Mouse (Mus musculus) gastrocnemius, adult 18-20 months (tissue): Measurements from ENCODE around the gene Spa17. TPM values are rescaled to one million over a fixed set of nuclear protein-coding genes. Genes with fewer than 3 reads are reported as not detected.
A peak's percentile ranks its signal among the peaks of the same experiment; 100 is the strongest.

ENCODE experiments used
- DNase-seq: peaks from one replicate; pipeline ENCODE4 v3.0.0; 2021; ENCODE audit warnings: low spot score
- long read RNA-seq, 2 experiments: library from polyadenylated mRNA; stranded (forward); transcript quantifications; one replicate each; pipeline ENCODE4 v2.0.0; 2021
- total RNA-seq, 2 experiments: library from RNA; stranded (reverse); gene quantifications; 2 replicates each; pipeline ENCODE4 v1.2.3; 2021

Spa17 gene
- total RNA-seq = 1 to 10 TPM; 2.8 to 3.5 TPM
- long read RNA-seq, experiment 1, partial matches to known transcripts = 1 of 5 reads
- long read RNA-seq, experiment 1, other reads (novel, unspliced or antisense) = 1 of 5 reads
- long read RNA-seq, experiment 2 = 0 reads

DNA sequence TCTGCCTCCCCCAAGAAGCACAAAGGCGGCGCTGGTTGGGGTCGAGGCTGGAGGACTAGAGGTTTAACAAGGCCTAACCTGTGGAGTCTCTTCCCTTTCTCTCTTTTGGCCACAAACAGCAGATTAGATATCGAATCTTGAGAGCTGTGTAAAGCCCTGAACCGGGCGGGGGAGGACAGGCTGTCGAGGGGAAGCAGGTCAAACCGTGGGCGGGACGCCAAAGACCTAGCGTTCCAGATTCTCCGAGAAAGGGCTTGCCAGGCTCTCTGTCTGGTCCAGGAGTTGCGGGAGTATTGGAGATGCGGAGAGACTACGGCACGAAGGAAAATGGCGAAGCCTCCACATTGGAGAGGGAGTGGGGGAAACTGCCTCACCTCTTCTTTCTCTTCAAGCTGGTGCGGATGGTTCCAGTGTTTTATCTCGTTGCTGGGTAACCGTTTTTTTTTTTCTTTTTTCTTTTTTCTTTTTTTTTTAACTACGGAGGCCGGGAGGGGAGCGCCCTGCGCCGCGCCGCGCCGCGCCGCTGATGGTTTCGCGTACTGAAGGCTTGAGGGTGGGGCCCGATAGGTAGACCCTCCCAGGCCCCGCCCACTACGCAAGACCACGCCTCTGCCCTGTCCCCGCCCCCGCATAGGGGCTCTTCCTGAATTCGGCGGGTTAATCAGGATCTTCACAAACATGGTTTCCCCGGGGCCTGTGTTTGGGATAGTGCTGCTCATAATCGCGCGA is at the start of gene Spa17:
Gene Spa17, minus strand, starts transcription at position 541 of the 729 bp plus-strand sequence.
- peak; percentile 84 for DNase-seq

DNA sequence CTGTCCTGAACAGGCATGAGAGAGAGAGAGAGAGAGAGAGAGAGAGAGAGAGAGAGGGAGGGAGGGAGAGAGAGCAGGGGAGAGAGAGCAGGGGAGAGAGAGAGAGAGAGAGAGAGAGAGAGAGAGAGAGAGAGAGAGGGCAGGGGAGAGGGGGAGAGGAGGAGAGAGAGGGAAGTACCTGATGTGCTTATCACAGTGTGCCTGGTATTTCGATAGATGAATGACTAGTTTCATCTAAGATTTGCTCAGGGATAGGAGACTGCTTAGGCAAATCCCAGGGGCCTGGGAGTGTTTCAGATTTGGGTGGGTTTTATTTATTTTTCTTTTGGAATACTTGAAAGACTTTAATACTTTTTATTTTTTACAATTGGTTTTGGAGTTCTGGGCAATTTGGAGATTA is 49.7 kb upstream of the Spa17 start:
- no peak for DNase-seq

DNA sequence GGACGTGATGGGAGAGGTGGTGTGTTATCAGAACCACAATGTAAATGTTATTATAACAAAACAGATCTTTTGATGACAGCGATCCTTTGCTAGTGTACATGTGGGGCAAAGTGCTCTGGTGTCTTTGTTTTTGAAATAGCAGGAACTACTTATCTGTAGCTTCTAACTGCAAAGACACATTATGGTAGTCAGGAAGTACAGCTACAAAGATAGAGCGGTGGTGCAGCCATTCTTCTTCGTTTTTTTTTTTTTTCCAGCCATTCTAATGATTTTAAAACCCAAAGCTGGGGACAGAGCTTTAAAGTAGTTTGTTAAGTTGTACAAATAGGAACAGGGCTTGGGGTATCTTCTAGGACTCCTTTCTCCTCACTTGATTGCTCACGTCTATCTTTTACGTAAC is 45.9 kb upstream of the Spa17 start:
- no peak for DNase-seq

DNA sequence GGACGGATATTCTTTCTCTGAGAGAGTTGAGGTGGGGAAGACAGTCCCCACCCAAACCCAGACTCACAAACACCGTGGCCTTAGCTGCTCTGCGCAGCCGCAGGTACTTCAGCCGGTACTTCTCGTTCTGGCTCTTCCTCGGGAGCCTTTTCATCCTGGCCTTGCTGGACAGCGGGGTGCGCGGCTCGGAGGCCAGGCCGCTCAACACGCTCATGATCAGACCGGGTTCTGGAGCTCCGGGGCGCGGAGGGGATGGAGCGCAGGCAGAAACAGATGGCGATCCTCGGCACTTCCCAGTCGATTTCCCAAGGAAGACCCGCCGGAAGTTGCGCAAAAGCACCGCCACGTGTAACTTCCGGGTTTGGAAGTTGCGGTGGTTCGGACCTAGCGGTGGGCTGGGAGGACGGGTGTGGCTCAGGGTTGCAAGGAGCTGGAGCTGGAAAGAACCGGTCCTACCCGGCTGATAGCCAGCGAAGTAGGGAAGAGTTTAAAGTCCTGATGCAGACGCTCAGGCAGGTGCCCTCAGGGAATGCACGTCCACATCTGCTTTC is 43.5 kb upstream of the Spa17 start, which contains the start of gene Tbrg1:
Gene Tbrg1, minus strand, starts transcription at position 382 of the 551 bp plus-strand sequence.
- DNase-seq = peak; percentile 83

DNA sequence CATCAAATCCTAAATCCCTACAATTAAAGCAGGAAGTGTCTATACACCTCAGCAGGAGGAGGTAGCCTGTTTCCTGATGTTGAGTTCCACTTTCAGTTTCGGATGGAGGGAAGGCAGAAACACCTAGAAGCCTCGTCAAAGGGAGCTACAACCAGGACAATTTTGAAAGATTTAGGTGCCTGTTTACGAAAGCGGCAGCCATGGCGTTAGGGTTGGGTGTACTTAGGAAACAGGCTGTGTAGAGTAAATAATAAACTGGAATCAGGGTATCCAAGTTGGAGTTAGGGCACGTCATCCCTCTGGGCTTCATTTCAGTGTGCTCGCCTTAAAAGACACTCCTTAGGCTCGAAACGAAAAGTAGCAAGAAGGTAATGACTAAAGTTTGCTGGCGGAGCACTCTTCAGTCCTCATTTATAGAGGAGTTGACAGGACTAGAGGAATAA is 42.9 kb upstream of the Spa17 start:
- no peak for DNase-seq

DNA sequence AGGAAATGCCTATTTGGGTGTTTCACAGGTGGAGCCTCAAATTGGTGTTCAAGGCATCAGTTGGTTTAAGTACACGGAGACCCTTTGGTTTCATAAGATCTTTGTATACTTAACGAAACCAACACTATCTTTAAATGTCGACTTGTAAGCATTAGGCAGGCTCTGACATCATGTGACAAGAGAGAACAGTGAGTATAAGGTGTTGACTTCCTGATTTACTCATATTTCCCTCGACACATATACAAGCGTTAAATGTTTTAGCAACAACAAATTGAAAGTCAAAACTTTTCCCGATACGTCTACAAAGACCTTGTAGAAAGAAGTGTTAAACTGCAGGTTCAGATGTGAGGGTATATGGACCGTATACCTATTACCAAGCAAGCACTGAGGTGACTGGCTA is 42.4 kb upstream of the Spa17 start:
- DNase-seq = no peak

DNA sequence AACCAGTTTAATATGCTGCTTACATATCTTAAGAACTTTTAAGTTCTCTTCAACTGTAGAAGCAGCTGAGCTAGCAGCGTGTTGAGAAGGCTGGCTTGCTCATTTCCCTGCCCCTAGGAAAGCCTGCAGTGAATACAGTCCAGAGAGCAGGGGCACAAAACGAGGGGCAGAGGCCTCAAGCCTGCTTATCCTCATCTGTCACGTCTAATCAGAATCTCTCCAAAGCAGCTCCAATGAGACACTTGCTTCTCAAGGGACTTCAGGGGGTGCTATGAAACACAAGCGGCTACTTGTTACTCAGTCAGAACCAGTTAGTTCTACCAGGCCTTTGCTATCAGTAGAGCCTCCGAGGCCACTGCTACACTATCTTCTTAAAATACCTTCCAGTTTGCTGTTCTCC is 40.3 kb upstream of the Spa17 start:
- DNase-seq = no peak

DNA sequence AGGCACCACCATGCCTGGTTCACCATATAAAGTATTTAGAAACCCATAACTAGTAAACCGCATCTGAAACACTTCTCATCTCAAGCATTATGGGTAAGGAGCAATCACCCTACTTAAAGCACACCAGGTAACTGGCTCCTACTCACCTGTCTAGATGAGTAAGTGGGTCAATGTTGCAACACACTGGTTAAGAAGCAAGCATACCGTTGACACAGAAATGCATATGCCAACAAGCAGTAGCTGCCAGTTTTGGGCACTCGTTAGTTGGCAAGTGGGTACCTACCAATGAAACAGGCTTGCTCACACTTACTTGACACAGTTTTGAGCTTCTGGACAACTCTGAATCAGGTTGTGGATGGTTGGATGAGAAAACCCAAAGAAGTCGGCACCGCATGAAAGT is 37.1 kb upstream of the Spa17 start:
- DNase-seq = no peak

DNA sequence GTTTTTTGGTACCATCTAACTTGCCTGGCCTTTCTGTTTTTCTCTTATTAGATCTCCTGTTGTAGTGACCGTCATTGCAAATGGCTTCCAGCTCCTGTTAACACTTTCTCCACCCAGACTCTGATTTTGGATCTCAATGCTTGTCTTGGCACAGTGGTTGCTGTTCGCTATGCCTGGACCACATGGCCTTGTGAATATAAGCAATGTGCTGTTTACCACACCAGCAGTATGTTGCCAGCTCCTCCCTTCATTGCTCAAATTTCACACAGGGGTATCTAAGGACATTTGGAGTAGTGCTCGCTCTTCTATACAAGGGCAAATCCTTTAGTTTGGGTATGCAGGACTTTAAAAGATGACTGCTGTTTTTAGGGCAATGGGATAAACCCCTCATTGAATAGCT is 32.7 kb upstream of the Spa17 start:
- DNase-seq = no peak

DNA sequence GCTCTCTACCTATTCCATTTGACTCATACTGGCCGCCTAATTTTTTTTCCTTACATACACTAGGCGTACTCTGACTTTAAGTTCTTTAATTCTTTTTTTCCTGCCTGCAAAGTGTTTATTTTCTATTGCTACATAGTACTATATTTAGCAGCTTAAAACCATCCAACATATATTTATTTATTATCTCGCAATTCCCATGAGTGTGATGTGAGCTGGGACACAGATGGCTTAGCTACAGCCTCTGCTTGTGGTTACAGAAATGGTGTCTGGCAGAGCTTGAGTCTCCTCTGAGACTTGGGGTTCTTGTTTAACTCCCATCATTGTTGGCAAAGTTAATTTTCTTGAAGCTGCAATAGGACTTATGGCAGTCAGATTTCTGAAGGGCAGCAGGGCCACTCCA is 25.2 kb upstream of the Spa17 start:
- no peak for DNase-seq

DNA sequence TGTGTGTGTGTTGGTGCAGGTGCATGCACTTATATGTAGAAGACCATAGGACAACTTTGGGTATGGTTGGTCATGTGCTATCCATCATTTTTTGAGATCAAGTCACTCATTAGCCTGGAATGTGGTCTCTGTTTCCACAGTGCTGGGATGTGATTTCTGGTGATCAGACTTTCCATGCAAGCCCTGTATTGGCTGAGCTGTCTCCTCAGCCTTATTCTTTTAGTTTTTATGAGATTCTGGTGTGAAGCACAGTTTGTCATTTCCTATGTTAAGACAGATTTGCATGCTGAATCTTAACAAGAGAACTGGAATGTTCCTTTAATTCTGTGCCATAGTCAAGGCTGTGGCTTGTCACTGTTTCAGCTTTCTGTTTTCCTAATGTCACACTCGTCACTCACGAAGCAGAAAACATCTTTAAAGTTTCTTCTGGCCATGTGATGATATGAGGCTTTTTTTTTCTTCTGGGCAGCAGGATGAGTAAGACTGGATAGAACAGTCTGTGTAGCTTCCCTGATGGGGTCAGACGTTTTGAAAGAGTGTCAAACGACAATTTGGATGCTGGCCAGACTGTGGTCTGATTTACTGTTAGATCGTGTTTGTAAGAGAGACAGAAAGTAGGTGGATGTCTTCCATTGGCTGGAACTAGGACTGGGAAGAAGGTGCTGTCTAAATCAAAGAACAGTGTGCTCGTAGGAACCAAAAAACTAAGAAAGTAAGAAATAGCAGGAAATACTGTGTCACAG is 23.4 kb upstream of the Spa17 start:
- no peak for DNase-seq

DNA sequence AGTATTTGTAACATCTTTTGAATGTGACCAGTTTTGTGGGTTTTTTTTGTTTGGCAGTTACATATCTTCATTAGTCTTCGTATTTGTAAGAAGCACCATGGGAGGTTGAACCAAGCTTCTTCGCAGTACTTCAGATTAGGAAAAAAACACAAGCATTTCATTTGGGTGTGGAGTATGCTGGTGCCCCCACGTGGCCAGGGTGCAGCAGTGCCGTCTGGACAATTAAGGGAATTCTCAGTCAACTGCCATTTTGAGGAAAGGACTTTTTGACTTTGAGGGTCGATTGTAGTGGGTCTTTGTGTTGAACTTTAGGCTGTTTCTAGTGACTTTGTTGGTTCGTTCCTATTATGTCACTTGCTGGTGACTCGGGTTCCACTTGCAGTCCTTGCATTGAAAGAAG is 22.8 kb upstream of the Spa17 start:
- DNase-seq = peak; percentile 27

DNA sequence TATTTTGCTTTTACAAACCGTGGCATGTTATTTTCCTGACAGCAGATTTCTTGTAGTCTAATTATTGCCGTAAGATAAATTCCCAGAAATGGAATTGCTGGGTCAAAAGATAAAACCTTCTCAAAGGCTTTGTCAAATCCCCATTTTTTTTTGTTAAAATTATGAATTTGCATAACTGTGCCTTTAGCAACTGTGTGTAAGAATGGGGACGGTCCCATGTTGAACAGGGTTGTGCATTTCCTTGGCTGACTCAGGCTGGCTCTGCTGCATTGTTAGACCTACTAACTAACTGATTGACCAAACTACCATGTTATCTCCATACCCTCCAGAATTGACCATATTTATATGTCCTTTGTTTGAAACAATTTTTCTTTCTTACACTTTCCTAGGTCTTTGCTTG is 20.7 kb upstream of the Spa17 start:
- no peak for DNase-seq

DNA sequence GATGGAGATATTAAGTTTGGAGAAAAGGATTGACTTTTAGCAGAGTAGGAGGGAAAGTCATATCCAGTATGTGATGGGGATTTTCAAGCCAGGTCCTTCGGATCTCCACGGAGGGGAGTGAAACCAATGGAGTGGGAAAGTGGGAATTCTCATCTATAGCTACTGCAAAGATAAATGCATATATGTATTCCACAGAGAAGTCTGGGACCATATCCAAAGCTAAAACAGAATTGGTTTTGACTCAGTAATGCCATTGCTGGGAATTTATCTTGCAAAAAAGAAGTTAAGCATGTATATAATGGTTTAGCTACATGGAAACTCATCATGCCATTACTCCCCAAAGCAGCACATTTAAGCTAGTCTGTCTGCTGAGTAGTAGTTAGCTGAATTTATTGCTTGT is 18.8 kb upstream of the Spa17 start:
- DNase-seq = no peak

DNA sequence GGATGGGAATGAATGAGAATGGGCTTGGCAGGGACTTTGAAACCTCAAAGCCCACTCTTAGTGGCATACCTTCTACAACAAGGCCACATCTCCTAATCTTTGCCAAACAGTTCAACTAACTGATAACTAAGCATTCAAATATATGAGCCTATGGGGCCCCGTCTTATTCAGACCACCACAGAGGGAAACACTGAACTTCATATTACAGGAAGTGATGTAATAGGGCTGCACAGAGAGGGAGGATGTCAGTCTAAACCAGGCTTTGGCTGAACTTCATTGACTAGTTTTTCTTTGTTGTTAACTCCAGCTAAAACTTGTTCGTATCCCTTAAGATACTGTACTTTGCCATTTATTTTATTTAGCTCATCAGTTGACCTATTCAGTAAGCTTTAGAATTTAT is 16.4 kb upstream of the Spa17 start:
- no peak for DNase-seq

DNA sequence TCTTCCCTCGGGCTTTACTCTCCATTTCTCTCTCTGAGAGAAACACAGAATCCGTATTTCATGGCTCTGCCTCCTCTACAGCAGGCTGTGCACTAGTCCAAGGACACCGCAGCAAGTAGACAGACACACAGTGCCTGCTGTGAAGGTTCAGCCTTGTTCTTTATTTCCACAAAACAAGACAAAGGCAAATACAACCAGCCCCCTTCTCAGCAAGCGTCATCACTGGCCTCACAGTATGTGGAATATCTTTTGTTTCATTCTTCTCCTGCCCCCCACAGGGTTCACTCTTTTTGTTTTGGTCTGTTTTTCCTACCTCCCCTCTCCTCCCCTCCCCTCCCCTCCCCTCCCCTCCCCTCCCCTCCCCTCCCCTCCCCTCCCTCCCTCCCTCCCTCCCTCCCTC is 15.1 kb upstream of the Spa17 start:
- DNase-seq = no peak

DNA sequence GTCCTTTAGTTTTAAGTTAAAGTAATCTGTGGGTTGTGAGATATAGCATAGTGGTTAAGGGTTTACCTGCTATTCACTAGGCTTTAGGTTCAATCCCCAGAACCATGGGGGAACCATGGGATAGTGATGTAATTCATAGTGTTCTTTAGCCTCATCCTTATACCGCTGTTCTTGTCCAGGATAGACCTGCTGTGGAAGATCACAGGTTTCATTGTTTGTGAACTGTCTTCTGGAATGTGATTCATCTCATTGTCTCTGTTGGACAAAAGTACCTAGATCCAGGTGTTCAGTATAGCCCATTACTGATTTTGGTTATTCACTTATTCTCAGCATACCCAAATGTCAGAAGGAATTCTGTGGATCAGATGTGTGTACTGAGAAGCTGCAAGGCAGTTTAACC is 13.7 kb upstream of the Spa17 start:
- DNase-seq = no peak

DNA sequence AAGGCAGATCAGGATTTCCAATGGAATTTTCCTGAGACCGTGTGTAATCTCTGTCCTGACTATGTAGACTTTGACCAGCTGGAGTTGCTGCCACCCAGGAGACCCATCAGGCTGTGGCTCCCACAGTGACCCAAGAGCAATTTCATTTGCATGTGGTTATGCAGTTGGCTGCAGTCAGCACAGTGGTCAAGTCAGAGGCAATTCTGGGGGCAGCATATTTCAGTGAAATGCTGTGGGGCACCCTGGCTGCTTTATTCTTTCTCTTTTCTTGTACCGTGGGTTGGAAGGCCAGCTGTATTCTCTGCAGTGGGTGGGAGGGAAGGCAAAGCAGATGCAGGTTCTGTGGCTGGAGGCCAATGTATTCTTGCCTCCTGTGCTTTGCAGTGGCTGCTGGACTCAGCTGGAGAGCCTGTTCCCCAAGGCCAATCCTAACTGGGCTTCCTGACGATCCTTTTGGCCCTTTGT is 12.6 kb upstream of the Spa17 start:
- no peak for DNase-seq

DNA sequence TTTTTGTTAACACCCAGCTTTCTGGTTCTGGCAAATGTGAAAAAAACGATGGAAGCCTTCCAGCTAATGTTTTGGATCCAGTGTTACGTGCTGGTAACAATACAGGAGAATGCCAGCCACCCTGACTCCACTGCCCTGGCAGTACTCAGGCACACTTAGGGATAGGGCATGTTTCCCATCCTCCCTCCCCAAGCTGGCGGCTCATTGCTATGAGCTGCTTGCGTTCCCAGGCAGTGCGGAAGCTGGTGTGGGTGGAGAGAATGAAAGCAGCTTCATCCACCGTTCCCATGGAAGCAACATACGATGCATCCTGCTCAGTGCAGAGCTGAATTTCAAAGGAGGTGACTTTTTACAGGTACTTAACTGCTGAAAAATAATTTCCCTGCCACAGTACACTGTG is 12.1 kb upstream of the Spa17 start:
- DNase-seq = peak; percentile 1

DNA sequence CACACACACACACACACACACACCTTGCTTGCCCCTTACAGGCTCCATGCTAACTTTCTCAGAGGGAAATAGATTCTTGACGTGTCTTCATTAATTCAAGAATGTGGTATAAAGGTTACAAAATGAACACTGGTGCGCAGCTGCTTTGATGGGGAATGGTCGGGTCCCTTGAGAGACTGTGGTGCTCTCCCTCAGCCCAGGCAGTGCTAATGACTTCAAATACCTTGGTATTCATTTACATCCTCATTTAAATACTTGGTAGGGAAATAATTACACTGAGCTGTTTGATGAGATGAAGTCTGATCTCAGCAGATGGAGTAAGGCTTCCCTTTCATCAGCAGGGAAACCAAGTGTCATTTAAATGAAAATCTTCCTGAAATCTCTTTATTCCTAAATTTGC is 11.6 kb upstream of the Spa17 start:
- no peak for DNase-seq

DNA sequence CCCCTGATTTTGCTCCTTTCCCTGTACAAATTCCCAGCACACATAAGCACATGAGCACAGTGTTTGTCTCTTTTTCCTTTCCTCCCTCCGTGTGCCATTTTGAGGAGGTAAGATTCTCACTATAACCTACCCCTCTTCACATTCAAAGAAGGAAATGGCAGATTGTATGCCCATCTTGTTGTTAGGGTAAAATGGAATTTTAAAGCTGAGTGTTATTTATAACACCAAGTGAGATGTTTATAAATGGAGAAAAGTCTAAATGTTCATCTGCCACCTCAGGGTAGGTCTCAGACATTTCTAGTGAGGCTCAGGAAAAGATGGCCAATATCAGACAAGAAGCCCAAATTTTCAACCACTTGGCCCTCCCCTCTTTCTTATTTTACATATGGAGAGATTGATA is 11.0 kb upstream of the Spa17 start:
- DNase-seq = no peak

DNA sequence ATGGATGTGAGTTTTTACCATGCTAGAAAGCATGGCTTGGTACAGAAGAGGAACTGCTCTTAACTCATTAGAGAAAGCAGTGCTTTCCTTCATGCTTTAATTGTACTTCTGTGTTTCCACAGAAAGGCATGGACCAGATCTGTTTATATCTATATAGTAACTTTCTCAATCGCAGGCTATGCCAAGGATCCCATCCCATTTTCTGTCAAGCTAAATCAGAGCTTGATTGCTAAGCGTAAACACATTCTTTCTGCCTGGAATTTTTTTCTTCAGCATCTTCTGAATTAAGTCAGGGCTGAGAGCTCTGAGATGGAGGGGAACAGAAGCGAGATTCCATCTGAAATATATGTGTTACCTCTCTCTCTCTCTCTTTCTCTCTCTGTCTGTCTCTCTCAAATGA is 10.5 kb upstream of the Spa17 start:
- no peak for DNase-seq
